Mouse (Mus musculus) lung, postnatal 4 days (tissue): ENCODE data around the gene C1ql2.

ENCODE experiments used
- DNase-seq, 2 experiments: peaks; one replicate each; pipeline ENCODE4 v3.0.0; 2021

C1ql2 gene

DNA sequence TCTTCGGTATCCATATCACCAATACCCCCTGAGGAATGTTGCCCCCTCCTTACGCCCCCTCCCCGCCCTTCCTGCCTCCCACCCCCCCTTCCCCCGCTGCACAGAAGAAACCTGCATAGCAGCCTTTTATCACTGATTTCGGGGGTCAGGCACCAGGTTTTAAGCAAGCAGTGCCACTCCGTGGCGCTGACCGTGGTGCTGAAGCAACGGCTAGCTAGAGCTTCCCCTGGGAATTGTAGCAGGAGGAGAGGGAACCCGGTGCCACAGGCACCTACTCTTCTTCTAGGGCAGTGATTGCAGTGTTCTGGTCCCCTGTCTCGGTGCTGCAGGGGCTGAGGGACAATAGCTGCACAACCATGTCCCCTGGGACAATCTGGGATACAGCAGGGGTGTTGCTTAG is 50.0 kb downstream of the C1ql2 start:
- peak; percentile 52 for DNase-seq
